Mouse (Mus musculus): ENCODE results near the gene Chrm1. TPM values are rescaled to one million over a fixed set of nuclear protein-coding genes. Genes with fewer than 3 reads are reported as not detected.

Gene Chrm1
- total RNA-seq, 1 experiment = 0.04 TPM

GRCm38 (mm10) chr19:8683627-8684026 is 20.0 kb downstream of the Chrm1 start:
- H3K36me3 ChIP-seq (ENCODE audit: control insufficient read depth, insufficient read depth, low read length, poor library complexity, severe bottlenecking) = no peaks in the 10 kb centered on the region
- H3K27ac ChIP-seq (ENCODE audit: insufficient read depth, low read depth, low read length, poor library complexity, severe bottlenecking) = no peak overlapping the region; the same call in 1 of the 2 replicates
- no peak for DNase-seq (ENCODE audit: low read depth, low spot score)
- no peak overlapping the region for H3K4me3 ChIP-seq (ENCODE audit: insufficient read depth in 1 of 2, low read depth in 1 of 2, low read length in 2 of 2, poor library complexity in 1 of 2, severe bottlenecking in 1 of 2)
- no peak overlapping the region for H3K9ac ChIP-seq (ENCODE audit: insufficient read depth, low read depth, low read length, poor library complexity, severe bottlenecking)
- TF ChIP-seq ZNF384 (IDR thresholded peaks at IDR 0.05; ENCODE audit: low read depth, low read length) (no peak), MAFK (IDR thresholded peaks at IDR 0.05; ENCODE audit: insufficient read depth, low read depth, low read length) (no peak), ZC3H11A (IDR thresholded peaks at IDR 0.05; ENCODE audit: borderline replicate concordance, low read depth, low read length) (no peak), CHD2 (IDR thresholded peaks at IDR 0.05; ENCODE audit: low read depth, low read length) (no peak), HCFC1 (IDR thresholded peaks at IDR 0.05; ENCODE audit: borderline replicate concordance, insufficient read depth, low read length) (no peak)
- H3K9me3 ChIP-seq (ENCODE audit: control insufficient read depth, insufficient read depth, low read depth, low read length) = no peaks in the 10 kb centered on the region
- in situ Hi-C loops (cut with MboI; ENCODE audit: low sequenced_read_pairs in 2 of 2, unreplicated experiment in 2 of 2) = loop anchor here in 1 of 2 experiments (10.0 kb wide), 1 partner anchor 119 kb away; no protein-coding TSS in a partner anchor
- peaks cover 3 to 9% of the 10 kb centered on the region in 2 experiments; a peak in 2 of 4 replicates for H3K4me1 ChIP-seq (ENCODE audit: control insufficient read depth in 2 of 2, insufficient read depth in 2 of 2, low read length in 2 of 2, poor library complexity in 1 of 2)

- no peak for DNase-seq (ENCODE audit: low read depth, low spot score)
- no peak overlapping the region for H3K4me3 ChIP-seq (ENCODE audit: insufficient read depth in 1 of 2, low read depth in 1 of 2, low read length in 2 of 2, poor library complexity in 1 of 2, severe bottlenecking in 1 of 2)
- no peaks in the 10 kb centered on the region for H3K36me3 ChIP-seq (ENCODE audit: control insufficient read depth, insufficient read depth, low read length, poor library complexity, severe bottlenecking)
- peaks cover 3 to 24% of the 10 kb centered on the region in 2 experiments; a peak in 3 of 4 replicates for H3K4me1 ChIP-seq (ENCODE audit: control insufficient read depth in 2 of 2, insufficient read depth in 2 of 2, low read length in 2 of 2, poor library complexity in 1 of 2)
- peak overlapping the region; percentile 38; the same call in 1 of the 2 replicates for H3K27ac ChIP-seq (ENCODE audit: insufficient read depth, low read depth, low read length, poor library complexity, severe bottlenecking)
- H3K9me3 ChIP-seq (ENCODE audit: control insufficient read depth, insufficient read depth, low read depth, low read length) = no peaks in the 10 kb centered on the region
- H3K9ac ChIP-seq (ENCODE audit: insufficient read depth, low read depth, low read length, poor library complexity, severe bottlenecking) = no peak overlapping the region
- in situ Hi-C loops (cut with MboI; ENCODE audit: low sequenced_read_pairs in 2 of 2, unreplicated experiment in 2 of 2) = no loop called here
- no peak for TF ChIP-seq CHD2 (IDR thresholded peaks at IDR 0.05; ENCODE audit: low read depth, low read length)
- peak; percentile 85 for TF ChIP-seq ZNF384 (IDR thresholded peaks at IDR 0.05; ENCODE audit: low read depth, low read length)
These were observed 28.4 kb downstream of the Chrm1 start for GRCm38 (mm10) chr19:8691871-8692539.

GRCm38 (mm10) chr19:8692740-8693139 is 29.2 kb downstream of the Chrm1 start:
- H3K27ac ChIP-seq (ENCODE audit: insufficient read depth, low read depth, low read length, poor library complexity, severe bottlenecking) = peak overlapping the region; percentile 38; the same call in 1 of the 2 replicates
- no peaks in the 10 kb centered on the region for H3K36me3 ChIP-seq (ENCODE audit: control insufficient read depth, insufficient read depth, low read length, poor library complexity, severe bottlenecking)
- no peak for DNase-seq (ENCODE audit: low read depth, low spot score)
- H3K9me3 ChIP-seq (ENCODE audit: control insufficient read depth, insufficient read depth, low read depth, low read length) = no peaks in the 10 kb centered on the region
- no peak for TF ChIP-seq MAFK (IDR thresholded peaks at IDR 0.05; ENCODE audit: insufficient read depth, low read depth, low read length)
- no peak for TF ChIP-seq ZC3H11A (IDR thresholded peaks at IDR 0.05; ENCODE audit: borderline replicate concordance, low read depth, low read length)
- no peak for TF ChIP-seq ZNF384 (IDR thresholded peaks at IDR 0.05; ENCODE audit: low read depth, low read length)
- no peak for TF ChIP-seq CHD2 (IDR thresholded peaks at IDR 0.05; ENCODE audit: low read depth, low read length)
- no peak for TF ChIP-seq HCFC1 (IDR thresholded peaks at IDR 0.05; ENCODE audit: borderline replicate concordance, insufficient read depth, low read length)
- in situ Hi-C loops (cut with MboI; ENCODE audit: low sequenced_read_pairs in 2 of 2, unreplicated experiment in 2 of 2) = no loop called here
- H3K9ac ChIP-seq (ENCODE audit: insufficient read depth, low read depth, low read length, poor library complexity, severe bottlenecking) = no peak overlapping the region
- H3K4me1 ChIP-seq (ENCODE audit: control insufficient read depth in 2 of 2, insufficient read depth in 2 of 2, low read length in 2 of 2, poor library complexity in 1 of 2) = peaks cover 3 to 24% of the 10 kb centered on the region in 2 experiments; a peak in 3 of 4 replicates
- H3K4me3 ChIP-seq (ENCODE audit: insufficient read depth in 1 of 2, low read depth in 1 of 2, low read length in 2 of 2, poor library complexity in 1 of 2, severe bottlenecking in 1 of 2) = no peak overlapping the region

- Histone ChIP-seq H3K4me1 (ENCODE audit: control insufficient read depth in 2 of 2, insufficient read depth in 2 of 2, low read length in 2 of 2, poor library complexity in 1 of 2) (peaks cover 3 to 24% of the 10 kb centered on the region in 2 experiments; a peak in 3 of 4 replicates), H3K9ac (ENCODE audit: insufficient read depth, low read depth, low read length, poor library complexity, severe bottlenecking) (no peak overlapping the region; the same call in 1 of the 2 replicates), H3K9me3 (ENCODE audit: control insufficient read depth, insufficient read depth, low read depth, low read length) (no peaks in the 10 kb centered on the region), H3K36me3 (ENCODE audit: control insufficient read depth, insufficient read depth, low read length, poor library complexity, severe bottlenecking) (no peaks in the 10 kb centered on the region), H3K27ac (ENCODE audit: insufficient read depth, low read depth, low read length, poor library complexity, severe bottlenecking) (no peak overlapping the region), H3K4me3 (ENCODE audit: insufficient read depth in 1 of 2, low read depth in 1 of 2, low read length in 2 of 2, poor library complexity in 1 of 2, severe bottlenecking in 1 of 2) (no peak overlapping the region)
- in situ Hi-C loops (cut with MboI; ENCODE audit: low sequenced_read_pairs in 2 of 2, unreplicated experiment in 2 of 2) = no loop called here
- TF ChIP-seq HCFC1 (IDR thresholded peaks at IDR 0.05; ENCODE audit: borderline replicate concordance, insufficient read depth, low read length) = peak; percentile 47; the same call in 1 of the 2 replicates
- TF ChIP-seq CHD2 (IDR thresholded peaks at IDR 0.05; ENCODE audit: low read depth, low read length) = no peak
- peak; percentile 80 for DNase-seq (ENCODE audit: low read depth, low spot score)
These were observed 31.7 kb downstream of the Chrm1 start for GRCm38 (mm10) chr19:8695330-8695729.
